Mouse (Mus musculus): ENCODE results near the gene Kcng1.

Kcng1 gene

GRCm38 (mm10) chr2:168260124-168260523 is 21.4 kb downstream of the Kcng1 start:
- DNase-seq (ENCODE audit: low spot score) = no peak

DNA sequence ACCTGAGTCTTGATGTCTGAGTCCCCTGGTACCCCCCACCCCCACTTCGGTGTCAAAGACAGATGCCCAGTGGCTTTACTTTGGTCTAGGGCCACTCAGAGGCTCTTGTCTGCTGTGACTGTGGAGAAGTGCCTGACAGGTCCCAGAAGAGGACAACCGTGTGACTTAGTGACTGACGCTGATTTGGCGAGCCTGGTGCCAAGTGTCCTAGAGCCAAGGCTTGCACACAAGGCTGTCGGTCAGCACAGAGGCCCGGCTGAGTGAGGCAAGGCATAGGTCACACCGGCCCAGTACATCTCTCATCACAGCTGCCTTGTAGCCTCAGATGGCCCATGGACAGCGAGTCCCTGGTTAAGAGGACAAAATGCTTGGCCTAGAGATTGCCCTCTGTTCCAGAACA is 22.5 kb downstream of the Kcng1 start:
- no peak for DNase-seq (ENCODE audit: low spot score)

- DNase-seq (ENCODE audit: low spot score) = no peak
Observed at GRCm38 (mm10) chr2:168257188-168257587, 24.3 kb downstream of the Kcng1 start.

DNA sequence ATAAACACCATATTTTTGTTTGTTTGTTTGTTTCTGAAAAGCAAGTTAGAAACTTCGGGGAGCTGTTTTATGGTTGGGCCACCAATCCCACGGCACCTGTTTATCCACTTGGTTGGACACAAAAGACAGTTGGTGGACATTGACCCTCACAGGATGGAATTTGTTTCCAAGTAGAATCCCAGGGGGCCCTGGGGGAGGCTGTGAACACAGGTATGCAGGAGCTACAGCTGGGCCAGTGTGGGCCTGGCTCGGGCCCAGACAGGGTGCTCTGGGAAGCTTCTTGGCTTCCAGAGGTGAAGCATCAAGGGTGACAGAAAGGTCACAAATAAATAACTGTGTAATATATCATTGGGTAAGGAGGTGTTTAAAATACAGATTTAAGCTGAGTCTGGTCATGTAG is 25.0 kb downstream of the Kcng1 start:
- DNase-seq (ENCODE audit: low spot score) = no peak

DNA sequence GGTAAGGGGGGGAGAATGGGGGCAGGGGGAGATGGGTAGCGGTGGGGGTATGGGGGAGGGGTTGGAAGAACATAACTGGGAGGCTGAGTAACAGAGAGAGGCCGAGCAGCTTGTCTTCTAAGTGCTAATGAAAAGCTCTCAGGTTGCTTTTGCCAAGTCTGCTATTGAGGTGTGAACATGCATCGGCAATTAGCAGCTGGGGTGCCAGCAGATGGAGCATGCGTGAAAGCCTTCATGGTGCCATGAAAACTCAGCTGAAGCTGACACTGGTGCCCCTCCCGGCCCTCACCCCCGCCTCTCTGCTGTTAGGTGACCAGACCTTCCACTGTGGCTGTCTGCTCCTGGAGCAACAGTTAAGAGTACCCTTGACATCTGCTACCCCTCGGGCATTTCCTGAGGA is 27.7 kb downstream of the Kcng1 start:
- DNase-seq (ENCODE audit: low spot score) = no peak

DNA sequence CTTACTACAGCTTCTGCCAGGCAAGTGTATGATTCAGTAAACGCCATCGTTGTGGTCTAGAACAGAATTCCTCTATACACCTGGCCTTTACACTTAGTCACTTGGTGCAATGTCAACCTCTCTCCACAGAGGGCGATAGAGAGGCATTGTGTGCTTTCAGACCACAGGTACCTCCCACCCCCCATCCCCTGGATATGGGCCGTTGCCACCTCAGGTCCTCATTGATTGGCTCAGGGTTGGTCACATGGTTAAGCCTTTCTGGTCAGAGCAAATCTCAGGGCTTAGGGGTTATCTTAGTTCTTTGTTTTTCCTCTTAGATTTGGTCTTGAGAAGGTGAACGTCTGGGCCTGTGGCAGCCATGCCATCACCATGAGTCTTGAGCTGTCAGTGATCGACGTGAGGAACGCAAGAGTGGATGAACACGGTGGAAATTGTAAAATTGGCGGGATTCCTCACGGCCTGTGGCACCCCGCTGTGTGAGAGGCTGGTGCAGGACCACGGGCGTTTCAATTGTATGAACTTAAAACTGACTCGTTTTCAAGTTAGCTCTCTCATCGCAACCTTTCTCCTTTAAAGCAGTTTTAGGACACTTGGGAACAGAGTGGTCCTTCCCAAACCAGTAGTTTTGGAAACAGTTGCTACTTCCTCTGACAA is 28.8 kb downstream of the Kcng1 start:
- no peak for DNase-seq (ENCODE audit: low spot score)

- DNase-seq (ENCODE audit: low spot score) = peak; percentile 21
Observed at GRCm38 (mm10) chr2:168250270-168250669, 31.3 kb downstream of the Kcng1 start.

DNA sequence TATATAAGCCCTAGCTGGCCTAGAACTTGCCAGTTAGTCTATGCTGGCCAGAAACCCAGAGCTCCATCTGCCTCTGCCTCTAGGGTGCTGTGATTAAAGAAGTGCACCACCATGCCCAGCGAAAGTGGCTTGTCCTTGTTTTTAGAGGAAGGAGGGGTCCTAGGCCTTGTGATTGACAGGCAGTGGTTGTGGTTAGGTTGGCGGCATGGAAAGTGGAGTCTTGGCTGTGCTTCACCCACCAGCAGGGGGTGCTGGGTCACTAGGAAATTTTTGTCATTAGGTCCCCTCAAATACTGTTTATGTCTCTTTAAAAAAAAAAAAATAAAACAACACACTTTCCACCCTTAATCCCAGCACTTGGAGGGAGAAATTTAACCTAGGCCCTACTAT is 32.7 kb downstream of the Kcng1 start:
- no peak for DNase-seq (ENCODE audit: low spot score)

GRCm38 (mm10) chr2:168248167-168248855 is 33.2 kb downstream of the Kcng1 start:
- DNase-seq (ENCODE audit: low spot score) = no peak

- DNase-seq (ENCODE audit: low spot score) = no peak
Observed at GRCm38 (mm10) chr2:168245571-168245970, 36.0 kb downstream of the Kcng1 start.

DNA sequence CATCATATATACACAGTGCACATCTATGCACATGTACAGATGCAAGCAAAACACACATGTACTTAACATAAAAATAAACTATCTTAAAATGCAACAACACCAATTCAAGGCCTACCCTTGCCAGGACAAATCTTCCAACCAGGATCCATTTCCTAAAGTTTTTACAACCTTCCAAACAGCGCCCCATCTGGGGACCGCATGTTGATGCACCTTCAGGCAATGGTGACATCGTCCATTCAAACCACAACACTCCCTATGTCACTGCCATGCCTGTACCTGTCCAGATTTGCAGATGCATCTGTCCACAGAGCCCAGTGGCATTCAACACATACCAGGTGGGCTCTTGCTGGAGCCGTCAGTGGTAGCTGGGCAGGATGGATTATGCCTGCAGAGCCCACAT is 38.3 kb downstream of the Kcng1 start:
- no peak for DNase-seq (ENCODE audit: low spot score)

DNA sequence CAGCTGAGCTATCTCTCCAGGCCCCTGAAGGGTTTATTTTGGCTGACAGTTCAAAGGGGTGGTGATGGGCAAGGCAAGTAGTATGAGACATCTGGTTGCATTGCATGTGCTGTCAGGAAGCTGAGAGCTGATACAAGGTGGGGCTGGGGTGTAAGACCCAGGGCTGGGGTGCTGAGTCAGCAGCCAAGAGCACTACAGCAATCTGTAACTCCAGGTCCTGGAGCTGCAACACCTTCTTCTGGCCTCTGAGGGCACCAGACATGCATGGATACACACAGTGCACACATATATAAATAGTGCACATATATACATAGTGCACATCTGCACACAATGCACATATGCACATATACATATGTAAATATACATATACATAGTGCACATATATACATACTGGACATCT is 38.7 kb downstream of the Kcng1 start:
- no peak for DNase-seq (ENCODE audit: low spot score)

- DNase-seq (ENCODE audit: low spot score) = no peak
Observed at GRCm38 (mm10) chr2:168238335-168238734, 43.2 kb downstream of the Kcng1 start.

GRCm38 (mm10) chr2:168233286-168233685 is 48.2 kb downstream of the Kcng1 start:
- no peak for DNase-seq (ENCODE audit: low spot score)

DNA sequence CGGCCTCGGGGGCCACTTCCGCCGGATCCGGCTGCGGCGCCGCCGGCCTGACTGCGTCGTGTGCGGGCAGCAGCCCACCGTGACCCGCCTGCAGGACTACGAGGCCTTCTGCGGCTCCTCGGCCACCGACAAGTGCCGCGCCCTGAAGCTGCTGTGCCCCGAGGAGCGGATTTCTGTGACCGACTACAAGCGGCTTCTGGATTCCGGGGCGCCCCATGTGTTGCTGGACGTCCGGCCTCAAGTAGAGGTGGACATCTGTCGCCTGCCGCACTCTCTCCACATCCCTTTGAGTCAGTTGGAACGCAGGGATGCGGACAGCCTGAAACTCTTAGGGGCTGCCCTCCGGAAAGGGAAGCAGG is 50.1 kb downstream of the Kcng1 start:
- no peak for DNase-seq (ENCODE audit: low spot score)

- no peak for DNase-seq (ENCODE audit: low spot score)
Observed at GRCm38 (mm10) chr2:168230773-168231470, 50.6 kb downstream of the Kcng1 start.

DNA sequence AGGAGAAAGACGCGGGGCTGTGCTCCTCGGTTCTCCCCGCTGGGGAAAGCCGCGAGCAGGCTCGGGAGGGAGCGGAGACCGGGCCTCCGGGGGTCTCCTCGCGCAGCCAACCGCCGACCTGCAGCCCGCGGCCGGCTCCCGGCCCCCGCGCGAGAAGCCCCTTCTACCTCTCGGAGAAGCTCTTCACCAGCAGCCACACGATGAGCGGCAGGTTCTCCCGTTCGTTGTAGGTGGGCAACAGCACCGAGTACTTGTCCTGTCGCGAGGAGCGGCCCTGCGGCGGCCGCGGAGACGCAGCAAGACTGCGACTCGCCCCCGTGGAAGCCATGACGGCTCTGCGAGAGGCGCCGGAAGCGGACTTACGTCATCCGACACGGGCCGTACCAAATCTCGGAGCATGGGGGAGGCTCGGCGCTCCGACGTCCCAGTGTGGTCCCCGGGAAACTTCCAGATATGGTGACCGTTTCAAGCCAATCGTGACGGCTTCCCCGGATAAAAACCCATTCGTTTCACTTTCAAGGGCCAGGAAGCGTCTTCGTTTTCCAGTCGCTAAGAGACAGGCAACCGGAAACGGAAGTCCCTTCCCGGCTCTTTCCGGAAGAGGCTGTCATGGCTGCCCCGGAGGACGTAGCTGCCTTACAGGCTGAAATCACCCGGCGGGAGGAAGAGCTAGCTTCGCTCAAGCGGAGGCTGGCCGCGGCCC is 51.4 kb downstream of the Kcng1 start, which contains the start of the genes Gm20716, Dpm1 and Mocs3:
Gm20716 (minus strand) TSS at position 339 of the 703 bp plus-strand sequence.
Dpm1 (minus strand) TSS at position 566 of the 703 bp plus-strand sequence.
Mocs3 (plus strand) TSS at position 597 of the 703 bp plus-strand sequence.
- peak; percentile 62 for DNase-seq (ENCODE audit: low spot score)

GRCm38 (mm10) chr2:168229116-168230025 is 52.2 kb downstream of the Kcng1 start:
- DNase-seq (ENCODE audit: low spot score) = no peak

- DNase-seq (ENCODE audit: low spot score) = no peak
Observed at GRCm38 (mm10) chr2:168223326-168223725, 58.2 kb downstream of the Kcng1 start.

DNA sequence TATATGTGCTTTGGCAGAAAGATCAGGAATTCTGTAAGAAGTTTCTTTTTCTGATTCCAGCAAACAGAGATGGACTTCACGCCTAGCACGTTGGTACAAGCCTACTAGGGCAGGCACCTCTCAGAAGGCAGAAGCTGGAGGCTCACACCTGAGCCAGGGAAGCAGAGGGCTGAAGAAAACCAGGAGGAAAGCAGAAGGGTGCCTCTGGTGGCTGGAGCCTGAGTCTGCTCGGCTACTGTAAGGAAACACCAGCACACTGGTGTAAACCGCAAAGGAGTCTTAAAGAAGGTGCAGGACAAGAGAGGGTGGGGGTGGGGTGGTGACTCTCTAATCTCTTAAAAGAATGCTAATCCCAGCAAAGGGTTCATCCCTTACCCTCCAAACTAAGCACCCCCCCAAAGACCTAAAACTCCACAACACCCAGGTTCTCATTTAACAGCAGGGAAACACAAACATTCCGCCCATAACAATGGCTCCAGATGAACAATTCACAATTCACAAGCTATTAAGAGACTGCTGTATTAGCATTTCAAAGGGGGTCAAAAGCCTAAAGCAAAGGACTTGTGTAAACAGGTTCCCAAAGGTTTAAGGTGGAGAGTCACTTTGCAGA is 67.6 kb downstream of the Kcng1 start:
- DNase-seq (ENCODE audit: low spot score) = no peak

Data from ovary, adult 18-20 months (tissue).